Mouse (Mus musculus) spleen, adult 18-20 months (tissue): ENCODE data around the gene Tnnc2.

Experiments used
- DNase-seq, 2 experiments: peaks; one replicate each; pipeline ENCODE4 v3.0.0; 2022; ENCODE audit warnings: mixed read lengths in 2 of 2

Gene Tnnc2

GRCm38 (mm10) chr2:164771123-164771522 is 8.6 kb downstream of the Tnnc2 start:
- no peak for DNase-seq

- DNase-seq: no peak
These were observed 9.5 kb downstream of the Tnnc2 start for GRCm38 (mm10) chr2:164770279-164770678.

- DNase-seq: peak; percentile 93 to 94
These were observed 10.3 kb downstream of the Tnnc2 start, which contains the start of gene Ube2c for GRCm38 (mm10) chr2:164769258-164770037. Gene Ube2c (plus strand): TSS chr2:164769898.

DNA sequence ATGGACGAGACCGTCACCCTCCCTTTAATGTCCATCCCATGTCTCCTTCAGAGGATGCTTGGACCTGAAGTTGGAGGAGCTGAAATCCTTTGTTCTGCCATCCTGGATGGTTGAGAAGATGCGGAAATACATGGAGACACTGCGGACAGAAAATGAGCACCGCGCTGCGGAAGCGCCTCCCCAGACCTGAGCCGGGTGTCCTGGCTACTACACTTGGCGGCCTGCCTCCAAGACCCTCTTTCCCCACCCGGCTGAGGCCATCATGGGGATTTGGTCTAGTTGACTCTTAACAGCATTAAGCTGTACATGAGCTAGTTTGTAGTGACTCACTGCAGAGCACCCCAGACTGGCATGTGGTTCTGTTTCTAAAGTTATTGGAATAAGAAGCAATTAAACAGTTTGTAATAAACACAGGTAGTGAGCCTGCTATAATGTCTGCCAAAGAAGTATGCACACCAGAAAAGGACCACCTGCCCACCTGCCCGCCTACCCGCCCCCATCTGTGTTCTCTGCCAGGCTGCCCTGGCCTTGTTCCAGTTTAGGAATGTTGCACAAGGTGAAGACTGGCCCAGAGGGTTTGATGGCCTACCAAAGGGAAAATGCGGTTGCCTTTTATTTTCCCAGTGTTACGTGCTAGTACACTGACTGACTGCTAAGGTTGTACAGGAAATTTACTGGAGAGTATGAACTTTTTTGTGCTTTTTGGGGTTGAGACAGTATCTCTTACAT is 11.8 kb downstream of the Tnnc2 start:
- no peak for DNase-seq

GRCm38 (mm10) chr2:164765841-164766240 is 13.9 kb downstream of the Tnnc2 start:
- no peak for DNase-seq

DNA sequence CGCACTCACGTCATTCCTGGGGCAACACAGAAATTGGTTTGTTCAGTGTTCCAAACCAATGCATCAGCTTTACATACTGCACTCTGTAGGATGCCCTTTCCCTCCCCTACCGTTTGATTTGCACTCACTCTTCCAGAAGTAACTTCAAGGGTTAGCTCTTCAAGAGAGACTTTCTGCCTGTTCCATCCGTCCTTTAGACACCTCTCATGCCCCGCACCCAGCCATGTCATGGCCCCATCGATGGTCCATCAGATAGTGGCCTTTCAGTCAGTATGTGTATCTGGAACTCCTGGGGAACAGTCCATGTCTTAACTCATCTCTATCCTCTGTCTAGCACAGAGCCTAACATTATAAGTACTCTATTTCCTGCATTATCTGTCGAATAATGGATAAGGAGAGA is 17.2 kb downstream of the Tnnc2 start:
- DNase-seq: no peak

- DNase-seq: no peak
These were observed 17.8 kb downstream of the Tnnc2 start for GRCm38 (mm10) chr2:164761971-164762370.

- DNase-seq: no peak
These were observed 18.3 kb downstream of the Tnnc2 start for GRCm38 (mm10) chr2:164761502-164761901.

GRCm38 (mm10) chr2:164760059-164760833 is 19.5 kb downstream of the Tnnc2 start:
- DNase-seq: no peak

- DNase-seq: no peak
These were observed 21.1 kb downstream of the Tnnc2 start for GRCm38 (mm10) chr2:164758692-164759091.

GRCm38 (mm10) chr2:164757841-164758240 is 21.9 kb downstream of the Tnnc2 start:
- DNase-seq: no peak

DNA sequence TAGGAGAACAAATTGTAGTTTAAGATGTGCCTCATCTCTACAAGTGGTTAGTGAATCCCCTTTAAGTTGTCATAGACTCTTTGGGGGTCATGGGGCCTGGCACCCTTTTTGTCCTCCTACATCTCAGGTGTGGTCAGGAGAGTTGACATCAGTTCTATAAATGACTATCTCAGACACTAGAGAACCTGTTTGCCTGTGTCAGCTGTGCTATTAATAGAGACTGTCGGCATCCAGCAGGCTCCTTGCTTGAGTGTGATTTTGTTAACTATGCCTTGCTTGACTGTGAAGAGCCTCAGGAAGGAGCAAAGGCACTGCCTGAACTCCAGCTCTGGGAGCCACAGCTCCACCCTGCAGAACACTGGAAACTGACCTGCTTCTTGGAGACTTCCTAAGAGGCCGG is 25.0 kb downstream of the Tnnc2 start:
- DNase-seq: no peak

DNA sequence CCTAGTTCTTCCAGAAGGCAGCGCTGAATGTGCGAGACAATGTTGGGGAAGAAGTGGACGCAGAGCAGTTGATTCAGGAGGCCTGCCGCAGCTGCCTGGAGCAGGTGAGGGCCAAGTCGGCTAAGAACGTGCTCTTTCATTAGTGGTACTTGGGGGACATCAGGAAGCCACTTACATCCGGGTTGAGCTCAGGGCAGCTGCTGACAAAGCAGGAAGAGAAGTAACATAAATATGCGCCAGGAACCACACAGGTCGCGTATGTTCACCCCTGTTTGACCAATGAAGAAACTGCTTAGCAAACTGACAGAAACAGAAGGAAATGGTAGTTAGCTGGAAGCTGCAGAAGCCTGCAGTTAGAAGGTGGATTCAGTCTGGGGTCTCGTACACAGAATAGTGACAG is 25.7 kb downstream of the Tnnc2 start:
- no peak for DNase-seq

DNA sequence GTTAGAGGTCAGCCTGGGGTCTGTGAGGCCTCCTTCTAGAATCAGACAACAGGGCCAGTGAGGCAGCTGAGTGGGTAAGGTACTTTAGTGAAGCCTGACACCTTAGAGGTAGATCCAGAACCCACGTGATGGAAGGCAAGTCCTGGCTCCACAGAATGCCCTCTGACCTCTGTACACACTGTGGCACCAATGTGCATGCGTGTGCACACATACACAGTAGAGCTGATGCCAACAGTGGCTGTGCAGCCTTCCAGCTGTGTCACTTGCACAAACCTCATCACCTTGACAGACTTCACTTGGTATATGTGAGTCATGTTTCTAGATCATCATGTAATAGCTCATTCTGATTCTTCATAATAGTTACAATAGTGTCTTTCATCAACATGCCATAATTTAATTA is 27.3 kb downstream of the Tnnc2 start:
- no peak for DNase-seq

DNA sequence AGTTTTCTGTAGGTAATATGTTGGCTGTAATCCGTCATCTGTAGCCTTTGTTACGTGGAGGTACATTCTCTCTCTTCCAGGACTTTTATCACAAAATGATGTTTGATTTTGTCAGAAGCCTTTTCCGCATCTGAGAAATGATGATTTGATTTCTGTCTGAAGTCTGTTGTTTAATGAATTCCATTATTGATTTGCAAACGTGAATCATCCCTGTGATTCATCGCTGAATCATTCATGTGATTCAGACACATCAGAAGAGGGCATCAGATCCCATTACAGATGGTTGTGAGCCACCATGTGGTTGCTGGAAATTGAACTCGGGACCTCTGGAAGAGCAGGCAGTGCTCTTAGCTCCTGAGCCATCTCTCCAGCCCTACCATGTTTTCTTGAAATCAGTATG is 30.8 kb downstream of the Tnnc2 start:
- DNase-seq: no peak

DNA sequence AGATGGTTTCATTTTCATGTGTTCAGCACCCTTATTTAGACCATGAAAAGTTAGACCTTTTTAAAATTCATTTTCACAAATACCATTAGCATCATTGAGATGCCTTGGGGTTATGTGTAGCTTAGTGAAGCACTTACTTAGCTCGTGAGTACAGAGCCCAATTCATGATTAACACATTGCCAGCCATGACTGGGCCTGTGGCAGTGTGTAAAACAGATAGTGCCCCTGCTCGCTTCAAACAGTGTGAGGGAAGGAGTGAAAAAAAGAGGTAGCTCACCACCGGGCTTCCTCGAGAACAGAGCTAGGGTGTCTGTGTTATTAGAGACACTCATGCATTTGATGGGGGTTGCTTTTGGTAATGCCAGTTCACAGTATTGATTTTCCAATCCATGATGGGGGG is 31.6 kb downstream of the Tnnc2 start:
- DNase-seq: no peak

- no peak for DNase-seq
These were observed 33.1 kb downstream of the Tnnc2 start for GRCm38 (mm10) chr2:164746693-164747092.

DNA sequence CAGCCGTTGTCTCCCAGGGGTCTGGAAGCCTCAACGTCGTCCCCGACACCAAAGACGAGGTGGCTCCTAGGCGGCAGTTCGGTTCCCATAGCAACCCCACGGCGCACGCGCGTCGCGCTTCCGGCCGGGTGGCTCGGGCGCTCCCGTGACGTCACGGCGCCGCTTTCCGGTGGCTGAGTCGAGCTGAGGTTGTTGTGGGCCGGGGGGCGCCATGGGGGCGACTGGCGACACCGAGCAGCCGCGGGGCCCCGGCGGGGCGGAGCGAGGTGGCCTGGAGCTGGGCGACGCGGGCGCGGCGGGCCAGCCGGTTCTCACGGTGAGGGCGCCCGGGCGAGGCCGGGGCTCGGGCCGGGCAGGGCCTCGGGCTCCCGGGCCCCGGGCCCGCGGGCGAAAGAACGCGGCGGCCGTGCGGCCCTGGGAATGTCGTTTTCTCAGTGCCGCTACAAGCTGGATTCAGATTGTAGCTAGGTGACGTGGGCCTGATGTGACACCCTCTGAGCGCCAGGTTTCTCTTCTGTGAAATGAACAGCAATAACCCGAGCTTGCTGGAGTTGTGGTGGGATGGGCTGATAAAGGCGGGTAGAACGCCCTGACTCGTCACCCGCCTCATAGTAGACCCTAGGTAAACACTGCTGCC is 33.8 kb downstream of the Tnnc2 start, which contains the start of the genes Wfdc3 and Dnttip1:
Gene Wfdc3 (minus strand): TSS at position 89 of the 637 bp plus-strand sequence.
Gene Dnttip1 (plus strand): TSS at position 141 of the 637 bp plus-strand sequence.
- peak; percentile 87 to 95 for DNase-seq

GRCm38 (mm10) chr2:164744987-164745386 is 34.8 kb downstream of the Tnnc2 start:
- no peak for DNase-seq

GRCm38 (mm10) chr2:164739876-164740275 is 39.9 kb downstream of the Tnnc2 start:
- no peak for DNase-seq

- no peak for DNase-seq
These were observed 42.2 kb downstream of the Tnnc2 start for GRCm38 (mm10) chr2:164737377-164738090.

- DNase-seq: no peak
These were observed 44.3 kb downstream of the Tnnc2 start for GRCm38 (mm10) chr2:164735446-164735845.
